Mouse (Mus musculus): ENCODE data around the gene Pold1.

DNA sequence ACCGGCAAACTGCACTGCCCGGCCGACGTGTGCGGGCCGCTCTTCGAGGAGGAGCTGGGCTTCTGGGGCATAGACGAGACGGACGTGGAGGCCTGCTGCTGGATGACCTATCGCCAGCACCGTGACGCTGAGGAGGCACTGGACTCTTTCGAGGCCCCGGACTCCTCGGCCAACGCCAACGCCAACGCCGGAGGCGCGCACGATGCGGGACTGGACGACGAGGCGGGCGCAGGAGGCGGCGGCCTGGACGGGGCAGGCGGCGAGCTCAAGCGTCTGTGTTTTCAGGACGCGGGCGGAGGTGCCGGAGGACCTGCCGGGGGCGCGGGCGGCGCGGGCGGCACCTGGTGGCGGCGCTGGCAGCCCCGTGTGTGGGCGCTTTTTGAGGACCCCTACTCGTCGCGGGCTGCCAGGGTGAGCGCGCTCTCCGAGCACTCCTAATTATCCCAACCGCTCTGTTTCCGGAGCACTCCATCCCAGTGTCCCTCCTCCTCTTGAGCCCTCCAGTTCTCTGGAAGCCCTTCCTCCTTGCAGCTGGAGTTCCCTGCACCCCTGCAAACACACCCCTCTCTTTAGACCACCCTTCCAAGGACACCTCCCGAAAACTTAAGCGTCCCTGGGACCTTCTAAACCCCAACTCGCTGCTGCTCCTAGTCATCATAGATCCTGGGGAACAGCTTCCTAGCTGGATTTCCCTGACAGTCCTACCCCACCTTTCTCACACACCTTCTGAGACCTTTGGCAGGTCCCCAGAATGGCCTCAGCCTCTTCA is 42.9 kb upstream of the Pold1 start:
- TF ChIP-seq POLR2A (IDR thresholded peaks at IDR 0.05; ENCODE audit: extremely low read depth, insufficient read depth, low read length), result no peak
- no peak for TF ChIP-seq CTCF (IDR thresholded peaks at IDR 0.05; ENCODE audit: low read depth, low read length)
